19 mouse cellular contexts compared by ENCODE assay signal in genomic region chr7:91444728-91445127, GRCm38 (mm10).
DNase-seq lines count a peak whose midpoint lies in the region; TF ChIP-seq lines count a peak whose summit lies in the region.
"Had no signal": no experiment of that assay in that cellular context is flagged by ENCODE, and none has a peak within 500 bp of the region (broad histone marks: within the 10 kb centered on the region; RNA-seq: fewer than 3 reads in every experiment).

No protein-coding gene starts in this region.

- intact Hi-C loops in gastrocnemius, adult 2 months (cut with DNase I): no loop called here

- H3K4me3 ChIP-seq in gastrocnemius, adult 2 months: no peak overlapping the region
- H3K4me3 ChIP-seq: embryonic facial prominence, embryonic 10.5 days; hindbrain, embryonic 12.5 days; liver, embryonic 13.5 days; lung, embryonic 15.5 days; neural tube, embryonic 13.5 days had no signal

- DNase-seq in adrenal gland, adult (ENCODE audit: inconsistent age in 2 of 2, low spot score in 1 of 2): peak; percentile 12 to 34
- DNase-seq in adrenal gland, postnatal 4 days (ENCODE audit: low spot score in 2 of 2): no peak
- peak; percentile 58 for DNase-seq in layer of hippocampus, adult 11-12 months (ENCODE audit: low spot score)
- DNase-seq in layer of hippocampus, postnatal 10 days (ENCODE audit: low spot score in 2 of 2): no peak
- DNase-seq in NIH3T3 (ENCODE audit: low read depth): peak; percentile 5
- DNase-seq in layer of hippocampus, adult 9-11 months: peak; percentile 72
- no peak for DNase-seq in gastrocnemius, adult 2 months
- DNase-seq: adrenal gland, adult 2 months; gastrocnemius, postnatal 36 days; kidney, postnatal 25 days; liver, embryonic 13.5 days; lung, postnatal 4 days; midbrain, embryonic 14.5 days; thymus, adult 18-20 months; thymus, postnatal 36 days had no signal

- no peak overlapping the region for H3K27ac ChIP-seq in gastrocnemius, adult 2 months
- H3K27ac ChIP-seq: embryonic facial prominence, embryonic 10.5 days; hindbrain, embryonic 12.5 days; liver, embryonic 13.5 days; lung, embryonic 15.5 days; neural tube, embryonic 13.5 days had no signal

- TF ChIP-seq CTCF in gastrocnemius, adult 2 months (IDR thresholded peaks at IDR 0.05): no peak

Comparison
In these comparisons a context has a peak if more than half of its experiments do, and no peak if none do; other contexts are left out.
1. DNase-seq: peak in adrenal gland, adult (2 of 2), layer of hippocampus, adult 11-12 months (single experiment), NIH3T3 (single experiment) and layer of hippocampus, adult 9-11 months (single experiment); none in adrenal gland, postnatal 4 days (0 of 2), layer of hippocampus, postnatal 10 days (0 of 2) and gastrocnemius, adult 2 months (single experiment).